Mouse (Mus musculus) yolk sac, embryonic 10.5 days (tissue): Measurements from ENCODE around the gene Mipol1.
A peak's percentile ranks its signal among the peaks of the same experiment; 100 is the strongest.

Source experiments
- DNase-seq: peaks from one replicate; pipeline ENCODE4 v3.0.0-alpha.2; 2017; ENCODE audit warnings: low spot score

Gene Mipol1

DNA sequence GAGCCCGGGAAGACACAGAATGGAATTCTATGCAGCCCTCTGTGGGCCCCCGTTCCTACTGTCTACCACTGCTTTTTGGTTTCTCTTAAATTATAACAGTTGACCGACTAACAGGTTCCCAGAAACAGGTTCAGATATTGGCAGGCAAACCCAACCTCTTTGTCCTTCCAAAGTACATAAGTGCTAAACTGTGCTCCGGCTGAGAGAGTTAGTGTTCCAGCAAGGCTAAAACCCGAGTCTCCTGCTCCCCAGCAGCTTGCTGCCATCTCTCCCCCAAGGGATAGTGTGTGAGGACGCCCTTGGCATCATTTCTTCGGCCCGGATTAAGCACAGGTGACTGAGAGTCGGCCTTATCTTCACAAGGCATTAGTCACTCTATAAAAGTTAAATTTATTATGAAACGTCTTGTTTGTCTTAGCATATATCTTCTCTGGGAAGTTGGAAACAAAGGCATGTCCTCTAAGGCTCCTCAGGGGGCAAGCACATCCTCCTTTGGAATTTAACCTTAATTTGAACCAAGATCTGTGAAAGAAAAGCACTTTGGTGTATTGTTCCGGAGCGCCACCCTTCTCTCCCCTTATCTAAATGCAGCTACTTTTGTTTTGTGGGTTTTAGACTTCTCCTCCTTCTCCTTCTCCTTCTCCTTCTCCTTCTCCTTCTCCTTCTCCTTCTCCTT is 285.6 kb downstream of the Mipol1 start:
- DNase-seq, result no peak

DNA sequence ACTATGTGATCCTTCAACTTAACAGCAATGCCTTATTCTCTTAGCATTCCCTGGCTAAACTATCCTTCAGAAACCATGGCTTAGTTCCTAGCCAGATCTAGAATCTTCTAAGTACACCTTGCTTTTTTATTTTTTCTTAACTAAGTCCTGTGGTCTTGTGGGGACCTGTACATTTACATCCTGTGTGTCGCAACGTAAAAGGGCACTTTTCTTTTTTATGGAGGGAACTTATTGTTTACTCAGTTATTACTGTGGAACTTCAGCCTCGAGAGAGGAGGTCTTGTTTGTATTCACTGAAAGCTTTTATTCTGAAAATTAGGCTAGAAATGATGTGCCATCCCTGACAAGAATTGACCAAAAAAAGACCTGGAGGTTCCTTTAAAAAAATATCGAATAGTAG is 298.1 kb downstream of the Mipol1 start:
- DNase-seq, result no peak

DNA sequence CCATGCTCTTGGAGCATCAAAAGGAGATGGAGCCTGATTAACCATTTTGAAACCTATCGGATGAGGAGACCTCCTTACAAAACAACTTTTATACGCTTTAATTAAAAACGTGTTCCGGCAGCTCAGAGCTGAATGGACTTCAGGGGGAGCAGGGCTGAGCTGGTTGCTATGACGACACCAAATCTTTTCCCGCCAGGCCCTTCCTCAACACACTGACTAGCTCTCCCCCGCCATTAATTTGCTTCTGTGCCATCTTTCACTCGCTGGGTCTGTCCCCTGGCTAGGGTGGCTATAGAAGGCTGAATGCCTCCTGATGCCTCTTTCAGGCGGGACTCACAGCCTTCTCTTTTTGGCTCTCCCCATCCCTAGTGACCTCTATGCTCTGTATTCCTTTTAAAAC is 300.2 kb downstream of the Mipol1 start:
- no peak for DNase-seq

DNA sequence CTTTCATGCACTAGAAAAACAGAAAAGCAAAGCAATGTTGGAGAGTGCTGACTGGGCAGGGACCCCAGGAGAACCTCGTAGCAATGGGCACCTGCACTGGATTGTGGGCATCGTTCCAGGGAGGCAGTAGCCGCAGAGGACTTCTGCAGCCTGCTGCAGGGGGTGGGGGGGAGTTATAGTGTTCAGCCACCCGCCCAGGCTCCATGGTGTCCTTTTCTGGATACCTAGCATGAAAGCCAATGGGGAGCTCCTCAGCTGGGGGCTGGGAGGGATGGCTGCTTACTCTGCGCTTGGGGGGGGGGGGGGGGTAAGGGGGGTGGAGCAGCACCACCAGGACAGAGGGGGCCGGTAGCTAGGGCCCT is 304.3 kb downstream of the Mipol1 start:
- no peak for DNase-seq

DNA sequence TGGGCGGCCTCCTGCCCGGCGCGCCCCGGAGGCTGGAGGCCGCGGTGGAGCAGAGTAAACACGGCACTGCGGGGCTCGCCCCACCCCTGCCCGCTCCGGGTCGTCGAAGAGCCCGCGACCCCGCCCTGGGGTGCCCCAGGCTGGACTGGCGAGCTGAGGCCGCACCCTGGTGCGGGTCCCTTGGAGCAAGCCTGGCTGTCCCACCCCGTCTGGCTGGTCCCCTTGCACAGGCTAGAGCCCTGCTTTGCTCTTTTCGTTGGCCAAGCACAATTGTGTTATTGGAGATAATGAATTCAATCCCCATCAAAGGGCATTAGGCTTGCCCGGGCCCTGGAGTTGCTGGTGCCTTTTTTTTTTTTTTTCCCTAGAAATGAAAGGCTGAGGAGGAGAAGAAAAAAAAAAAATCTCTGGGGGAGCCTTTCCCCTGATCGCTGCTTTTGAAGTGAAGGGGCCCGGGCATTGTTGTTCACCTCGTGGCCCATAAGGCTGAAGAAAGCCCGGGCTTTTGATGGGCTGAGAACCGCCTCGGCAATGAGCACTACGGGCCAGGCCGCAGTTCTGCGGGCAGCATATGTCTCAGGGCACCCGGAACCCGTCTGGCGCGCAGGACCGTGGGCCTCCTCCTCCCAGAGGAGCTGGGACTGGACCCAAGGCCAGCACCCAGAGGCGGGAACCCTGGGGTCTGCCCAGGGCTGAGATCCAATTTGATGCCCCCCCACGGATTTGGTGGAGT is 304.8 kb downstream of the Mipol1 start:
- DNase-seq, result no peak

DNA sequence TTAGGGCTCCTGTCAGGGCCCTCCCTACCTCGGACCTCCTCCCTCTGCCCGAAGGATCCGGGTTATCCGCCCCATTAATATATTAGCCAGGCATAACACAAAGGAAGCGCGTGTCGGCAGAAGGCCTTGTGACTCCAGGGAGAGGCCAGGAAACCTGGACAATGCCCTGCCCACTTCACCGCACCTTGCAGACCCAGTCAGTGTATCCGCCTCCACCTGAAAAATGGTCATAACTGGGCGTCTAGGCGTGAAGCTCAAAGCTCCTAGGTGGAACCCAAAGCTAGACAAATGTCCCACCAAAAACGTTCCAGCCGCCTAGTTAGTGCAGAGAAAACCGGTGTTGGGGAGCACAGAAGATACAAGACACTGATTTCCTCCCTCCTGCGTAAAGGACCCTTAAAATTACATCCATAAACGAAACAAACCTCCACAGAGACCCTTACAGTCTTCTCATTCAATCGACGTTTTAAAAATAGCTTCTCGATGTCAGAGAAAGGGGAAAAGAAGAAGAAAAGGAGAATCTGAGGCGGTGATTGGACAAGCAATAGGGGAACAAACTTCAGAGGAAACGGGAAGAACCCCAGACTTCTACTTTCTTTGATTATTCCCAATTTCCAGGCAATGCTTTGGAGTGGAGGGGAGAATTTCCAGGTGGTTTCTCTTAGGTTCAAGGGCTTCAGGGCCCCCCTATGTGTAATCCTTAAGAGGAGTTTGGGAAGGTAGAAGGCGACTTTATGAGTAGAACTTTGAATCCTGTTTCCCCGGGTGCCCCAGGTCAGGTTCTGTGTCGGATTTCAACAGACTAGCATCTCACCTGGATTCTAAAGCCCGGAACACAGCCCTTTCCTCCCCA is 306.1 kb downstream of the Mipol1 start:
- no peak for DNase-seq

DNA sequence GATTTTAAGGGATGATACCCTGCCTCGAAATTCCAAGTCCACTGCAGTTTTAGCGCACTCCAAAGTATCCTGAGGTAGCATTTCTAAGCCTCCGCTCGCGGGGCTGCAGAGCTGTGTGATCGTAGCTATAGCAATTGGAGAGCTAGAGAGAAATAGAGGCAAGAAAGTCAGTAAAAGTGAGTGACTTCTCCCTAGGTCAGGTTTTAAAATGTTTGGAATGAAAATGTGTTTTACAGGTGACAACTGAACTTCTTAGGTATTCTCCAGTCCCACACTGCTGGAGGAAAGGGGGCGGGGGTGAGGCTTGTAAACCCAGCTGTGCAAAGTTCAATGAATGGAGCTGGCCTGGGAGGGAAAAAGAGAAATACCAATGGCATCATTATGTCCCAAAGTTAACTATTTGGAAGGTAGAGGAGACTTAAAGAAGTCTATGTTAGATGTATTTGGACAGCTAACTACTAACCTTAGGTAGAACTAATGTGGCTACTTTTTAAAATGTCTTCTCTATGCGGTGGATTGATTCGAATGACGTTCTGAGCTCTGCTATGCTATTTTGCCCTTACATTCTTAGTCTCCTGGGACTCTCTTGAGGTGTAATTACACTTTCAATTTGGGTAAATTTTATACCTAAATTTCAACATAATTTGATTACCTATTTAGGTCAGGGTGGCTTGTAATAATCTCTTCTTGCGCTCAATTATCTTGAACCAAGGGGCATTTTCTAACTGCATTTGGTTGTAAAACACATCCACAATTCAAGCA is 306.9 kb downstream of the Mipol1 start:
- DNase-seq, result no peak

DNA sequence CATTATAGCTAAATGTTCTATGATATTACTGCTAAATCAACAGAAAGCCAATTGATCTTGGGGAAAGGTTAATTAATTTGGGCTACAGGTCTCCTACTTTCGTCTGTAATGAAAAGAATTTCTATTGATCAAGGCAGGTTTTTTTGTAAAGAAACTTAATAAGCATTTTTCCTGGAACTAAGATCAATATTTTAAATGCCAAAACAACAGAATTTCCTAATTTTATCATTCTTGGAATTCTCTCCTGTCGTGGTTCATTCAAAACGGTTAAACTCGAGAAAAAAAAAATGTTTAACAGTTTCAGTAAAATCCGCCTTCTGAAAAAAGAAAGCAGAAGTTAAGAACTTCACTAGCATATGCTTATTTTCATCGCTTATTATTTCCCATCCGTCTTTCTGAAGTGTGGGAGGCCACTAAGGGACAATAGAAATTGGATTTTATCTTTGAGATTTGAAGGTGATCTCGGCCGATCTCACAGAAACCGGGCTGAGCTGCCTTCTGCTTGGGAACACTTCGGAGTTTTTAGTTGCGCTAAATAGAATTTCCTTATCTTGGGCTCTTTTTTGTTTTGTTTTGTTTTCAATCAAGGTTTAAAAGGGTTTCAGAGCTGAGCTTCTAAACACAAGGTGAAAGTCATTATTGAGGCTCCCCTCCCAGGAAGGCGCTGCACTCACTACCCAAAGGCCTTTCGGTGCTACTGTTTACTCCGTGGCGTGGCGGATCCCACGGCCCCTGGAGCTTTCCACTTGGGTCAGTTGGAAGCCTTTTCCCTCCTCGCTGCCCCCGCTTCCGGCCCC is 307.8 kb downstream of the Mipol1 start:
- no peak for DNase-seq

DNA sequence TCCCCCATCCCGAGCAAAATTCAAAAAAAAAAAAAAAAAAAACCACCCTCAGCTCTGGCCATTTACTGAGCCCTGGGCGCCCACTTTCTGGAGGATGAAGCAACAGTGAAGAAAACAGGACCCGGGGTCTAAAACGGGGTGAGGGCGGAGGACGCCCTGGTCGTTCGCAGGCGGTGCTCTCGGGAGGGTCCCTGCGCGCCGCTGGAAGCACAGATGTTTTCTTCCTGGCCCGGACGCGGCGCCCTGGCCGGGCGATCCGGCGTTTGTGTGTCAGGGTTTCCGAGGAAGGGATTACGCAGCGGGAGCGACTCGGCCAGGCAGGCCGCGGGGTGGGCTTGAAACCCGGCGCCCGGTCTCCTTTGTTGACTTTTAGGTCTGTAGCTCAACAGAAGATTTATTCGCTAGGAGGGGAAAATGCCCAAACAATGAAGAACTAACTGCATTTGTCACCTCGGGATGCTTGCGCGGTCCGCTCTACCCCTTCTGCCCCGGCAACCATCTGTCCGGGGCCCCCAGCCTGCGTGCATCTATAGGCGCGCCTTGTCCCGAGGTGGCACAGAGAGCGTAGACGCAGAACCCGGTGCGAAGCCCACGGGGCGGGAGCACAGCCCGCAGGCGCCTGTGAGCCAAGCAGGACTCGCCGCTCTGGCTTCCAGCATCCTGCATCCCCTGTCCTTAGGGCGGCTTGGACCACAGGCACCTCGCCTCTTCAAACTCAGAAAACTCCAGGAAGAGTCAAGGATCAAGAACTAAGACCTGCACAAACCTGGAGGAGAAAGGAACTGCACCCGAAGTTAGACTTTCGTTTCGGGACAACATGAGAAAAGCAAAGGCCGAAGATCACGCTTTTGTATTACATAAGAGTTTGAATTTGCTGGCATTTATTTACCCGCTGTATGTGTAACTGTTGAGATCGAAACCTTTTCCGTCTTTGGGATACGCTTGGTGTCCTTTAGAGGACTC is 308.6 kb downstream of the Mipol1 start:
- DNase-seq, result peak; percentile 61

DNA sequence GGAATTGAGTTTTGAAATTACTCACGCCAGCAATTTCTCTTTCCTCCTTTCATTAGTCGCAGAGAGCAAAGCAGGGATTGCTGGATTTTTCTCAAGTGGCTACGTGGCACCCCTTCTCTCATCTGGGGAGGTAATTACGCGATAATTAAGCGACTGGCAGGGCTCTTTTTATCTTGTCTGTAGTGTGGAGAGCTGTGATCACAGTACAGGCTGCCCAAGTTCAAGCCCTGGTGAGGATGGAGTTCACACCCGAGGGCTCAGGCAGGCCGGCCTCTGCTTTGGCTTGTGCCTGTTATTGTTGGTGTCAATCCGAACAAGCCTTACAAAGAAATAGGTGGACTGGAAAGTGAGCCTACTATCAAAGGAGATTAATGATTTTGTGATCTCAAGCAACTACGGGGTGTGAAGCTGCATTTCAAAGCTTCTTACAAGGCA is 309.3 kb downstream of the Mipol1 start:
- DNase-seq, result no peak

DNA sequence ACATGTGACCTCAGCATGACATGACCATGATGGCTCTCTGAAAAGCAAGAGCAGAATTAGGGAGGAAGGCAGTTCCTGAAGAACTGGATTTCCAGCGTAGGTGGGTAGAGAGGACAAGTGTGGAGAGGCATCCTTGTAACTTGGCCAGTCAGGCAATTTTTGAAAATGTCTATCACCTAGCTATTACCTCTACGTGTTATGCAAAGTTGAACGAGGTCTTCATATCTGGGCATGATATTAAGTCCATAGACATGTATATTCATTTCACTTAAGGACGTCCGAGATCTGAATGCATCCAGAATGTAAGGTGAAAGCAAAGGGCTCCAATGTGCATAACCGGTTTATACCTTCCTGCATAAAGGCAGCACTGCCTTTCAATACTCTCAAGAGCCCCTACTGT is 310.9 kb downstream of the Mipol1 start:
- no peak for DNase-seq

DNA sequence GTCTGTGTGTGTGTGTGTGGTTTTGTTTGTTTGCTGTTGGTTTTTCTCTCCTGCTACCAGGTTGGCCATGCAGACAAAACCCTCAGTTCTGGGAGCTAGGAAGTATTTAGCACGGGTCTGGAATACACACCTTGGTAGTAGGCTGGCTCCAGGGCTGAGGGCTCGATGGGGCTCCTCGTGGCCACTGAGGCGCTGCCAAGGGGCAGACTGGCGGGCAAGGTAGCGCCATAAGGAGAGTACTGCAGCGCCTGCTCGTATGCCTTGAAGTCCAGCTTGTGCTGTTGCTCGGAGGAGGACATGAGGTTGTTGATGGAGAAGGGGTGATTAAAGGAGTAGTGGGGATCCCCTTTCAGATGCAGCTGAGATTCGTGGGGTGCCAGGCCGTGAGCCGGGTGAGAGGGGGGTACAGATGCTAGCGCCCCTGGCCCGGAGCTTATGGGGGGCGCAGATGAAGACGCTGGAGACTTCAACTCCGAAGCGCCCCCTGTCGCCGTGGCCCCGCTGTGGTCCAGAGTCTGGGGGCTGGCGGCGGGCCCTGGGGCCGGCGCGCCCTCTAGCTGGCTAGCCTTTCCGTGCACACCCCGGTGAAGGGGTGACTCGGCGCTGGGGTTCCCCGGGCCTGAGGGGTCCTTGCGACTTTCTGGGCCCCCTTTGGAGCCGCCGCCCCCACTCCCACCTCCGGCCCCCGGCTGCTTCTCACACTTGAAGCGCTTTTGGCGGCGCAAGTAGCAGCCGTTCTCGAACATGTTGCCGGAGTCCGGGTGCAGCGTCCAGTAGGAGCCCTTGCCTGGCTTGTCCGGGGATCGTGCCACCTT is 311.9 kb downstream of the Mipol1 start:
- peak; percentile 8 for DNase-seq

DNA sequence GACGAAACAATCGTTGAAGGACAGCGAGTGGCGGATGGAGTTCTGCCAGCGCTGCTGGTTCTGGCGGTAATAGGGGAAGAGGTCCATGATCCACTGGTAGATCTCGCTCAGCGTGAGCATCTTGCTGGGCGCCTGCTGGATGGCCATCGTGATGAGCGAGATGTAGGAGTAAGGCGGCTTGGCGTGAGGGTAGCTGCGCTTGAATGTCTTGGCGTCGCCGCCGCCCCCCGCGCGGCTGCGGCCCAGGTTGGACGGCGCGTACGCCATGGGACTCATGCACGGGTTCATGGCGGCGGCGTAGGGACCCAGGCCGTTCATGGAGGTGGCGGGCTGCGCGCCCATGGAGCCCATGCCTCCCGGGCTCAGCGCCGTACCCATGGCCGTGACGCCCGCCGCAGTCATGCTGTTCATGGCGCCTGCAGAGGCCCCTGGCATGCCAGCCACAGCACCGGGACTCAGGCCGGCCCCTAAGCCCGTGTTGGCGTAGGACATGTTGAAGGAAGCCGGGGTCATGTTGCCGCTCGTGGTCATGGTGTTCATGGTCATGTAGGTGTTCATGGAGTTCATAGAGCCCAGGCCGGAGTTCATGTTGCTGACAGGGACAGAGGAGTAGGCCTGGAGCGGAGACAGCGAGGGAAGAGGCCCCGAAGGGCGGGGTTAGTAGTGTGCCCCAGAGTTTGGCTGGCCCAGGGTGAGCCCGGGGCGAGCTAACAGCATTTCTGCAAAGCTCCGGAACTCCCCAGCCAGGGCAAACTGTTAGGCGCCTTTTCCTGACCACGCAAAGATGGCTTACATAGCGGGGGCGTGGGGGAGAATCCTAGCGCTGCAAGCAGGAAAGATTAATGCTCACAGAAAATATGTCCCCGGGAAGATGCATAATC is 312.8 kb downstream of the Mipol1 start:
- no peak for DNase-seq

DNA sequence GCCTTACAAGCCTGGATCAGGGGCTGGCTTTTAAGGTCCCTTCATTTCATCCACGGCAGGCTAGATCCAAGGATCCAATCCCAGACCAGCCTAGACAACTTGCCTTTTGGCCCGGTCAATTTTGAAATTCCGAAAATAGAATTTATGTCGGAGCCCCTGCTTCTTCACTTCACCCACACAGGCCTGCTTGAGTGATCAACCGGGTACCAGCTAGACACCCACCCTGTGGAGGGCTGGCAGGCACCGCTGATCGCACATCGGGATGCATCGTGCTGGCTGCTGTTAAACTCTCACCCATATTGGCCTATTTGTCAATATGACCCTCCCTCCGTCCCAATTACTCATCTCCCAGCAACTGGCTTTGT is 313.4 kb downstream of the Mipol1 start:
- DNase-seq, result no peak

DNA sequence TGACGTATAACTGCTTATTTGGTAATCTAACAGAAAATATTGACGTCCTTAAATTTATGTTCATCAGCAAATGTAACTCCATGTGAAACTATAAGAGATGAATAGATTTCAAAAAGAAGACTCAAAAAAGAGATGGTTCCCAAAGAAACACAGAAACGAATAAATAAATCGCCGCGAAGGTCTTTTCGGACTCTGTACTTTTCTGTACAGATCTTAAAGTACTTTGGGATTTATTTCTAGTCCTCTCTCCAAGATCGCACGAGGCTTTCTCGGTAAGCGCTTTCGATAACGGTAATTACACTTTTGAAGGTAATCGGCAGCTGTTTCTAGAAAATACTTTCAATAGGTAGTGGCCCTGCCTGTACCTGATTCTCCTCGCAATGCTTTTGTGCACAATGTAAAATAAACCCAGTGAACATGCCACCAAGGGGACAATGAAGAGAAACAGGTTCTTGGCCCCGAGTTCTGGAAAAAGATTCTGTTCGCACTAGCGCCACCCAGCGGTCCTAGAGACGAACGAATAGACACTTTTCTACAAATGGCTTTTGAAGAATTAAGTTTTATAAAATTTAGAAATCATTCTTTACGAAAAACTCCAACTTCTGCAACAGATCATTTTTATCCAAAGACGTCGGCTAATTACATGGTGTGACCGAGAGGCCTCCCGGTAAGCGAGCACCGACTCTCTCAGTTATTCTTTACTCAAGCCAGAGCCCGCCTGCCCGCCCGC is 314.6 kb downstream of the Mipol1 start:
- peak; percentile 69 for DNase-seq

DNA sequence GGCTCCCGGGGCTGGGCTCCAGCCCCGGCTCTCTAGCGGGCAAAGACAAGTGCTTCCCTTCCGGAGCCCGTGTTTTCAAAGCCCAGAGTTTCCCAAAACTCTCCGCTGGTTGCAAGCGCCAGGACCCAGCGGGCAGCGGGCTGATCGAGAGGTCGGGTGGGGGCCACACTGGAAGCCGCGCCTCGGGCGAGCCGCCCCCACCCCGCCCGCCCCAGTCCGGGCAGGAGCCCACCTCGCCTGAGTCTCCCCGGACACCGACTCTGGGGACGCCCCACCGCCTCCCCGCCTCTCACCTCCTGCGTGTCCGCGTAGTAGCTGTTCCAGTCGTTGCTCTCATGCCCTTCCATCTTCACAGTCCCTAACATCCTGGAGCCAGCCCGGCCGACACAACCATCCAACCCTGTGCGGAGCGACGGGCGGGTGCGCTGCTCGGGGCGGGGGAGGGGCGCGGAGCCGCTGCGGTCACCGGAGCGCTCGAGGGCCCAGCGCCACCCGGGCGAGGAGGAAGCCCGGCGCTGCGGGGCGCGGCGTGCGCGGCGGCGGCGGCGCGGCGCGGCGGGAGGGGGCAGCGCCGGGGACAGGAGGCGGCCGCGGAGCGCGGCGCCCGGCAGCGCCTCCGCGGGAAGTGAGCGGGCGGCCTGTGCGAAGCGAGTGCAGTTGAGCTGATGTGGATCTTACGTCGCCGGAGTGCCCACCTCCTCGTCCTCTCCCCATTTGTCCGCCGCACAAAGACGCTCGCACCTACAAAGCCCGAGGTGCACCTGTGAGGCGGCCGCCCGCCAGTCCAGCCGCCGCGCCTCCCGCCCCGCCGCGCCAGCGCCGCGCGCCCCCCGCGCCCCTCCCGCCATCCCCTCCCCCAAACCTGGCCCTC is 315.4 kb downstream of the Mipol1 start:
- peak; percentile 61 for DNase-seq
